Mouse (Mus musculus) MEL (cell line): Measurements from ENCODE around the gene Ror2. TPM values are rescaled to one million over a fixed set of nuclear protein-coding genes. Genes with fewer than 3 reads are reported as not detected.

Source experiments
- DNase-seq: peaks from one replicate; pipeline ENCODE4 v3.0.0; 2011; ENCODE audit warnings: low read depth, low spot score
- H3K27ac ChIP-seq: 2 replicates; pipeline ENCODE4 v1.5.1; 2012; ENCODE audit warnings: low read depth, mild to moderate bottlenecking, control low read depth, low read length, moderate library complexity; ENCODE audit not compliant: control insufficient read depth
- H3K27me3 ChIP-seq, 2 experiments: fragments of 150-350 bp in 1 of 2; sonication (generic) in 1 of 2; 2 replicates each; pipeline ENCODE4 v1.6.1; 2012; ENCODE audit warnings: low read length in 2 of 2, mild to moderate bottlenecking in 2 of 2, improper control_type of control experiment in 1 of 2, moderate library complexity in 1 of 2; ENCODE audit not compliant: insufficient read depth in 2 of 2, control insufficient read depth in 1 of 2
- H3K36me3 ChIP-seq, 2 experiments: 2 replicates each; pipeline ENCODE4 v1.6.1; 2012 to 2014; ENCODE audit warnings: low read length in 2 of 2, improper control_type of control experiment in 1 of 2, inconsistent platforms in 1 of 2, mild to moderate bottlenecking in 1 of 2; ENCODE audit not compliant: insufficient read depth in 2 of 2, control insufficient read depth in 1 of 2
- H3K4me1 ChIP-seq, 2 experiments: fragments of 150-350 bp in 1 of 2; sonication (generic) in 1 of 2; 2 replicates each; pipeline ENCODE4 v1.6.1; 2012; ENCODE audit warnings: low read length in 2 of 2, improper control_type of control experiment in 1 of 2, mild to moderate bottlenecking in 1 of 2; ENCODE audit not compliant: insufficient read depth in 2 of 2, control insufficient read depth in 1 of 2
- H3K4me3 ChIP-seq, 2 experiments: fragments of 150-350 bp in 1 of 2; sonication (generic) in 1 of 2; 2 replicates each; pipeline ENCODE4 v1.5.1; 2012; ENCODE audit warnings: low read depth in 2 of 2, low read length in 2 of 2, mild to moderate bottlenecking in 2 of 2, moderate library complexity in 2 of 2, control low read depth in 1 of 2, improper control_type of control experiment in 1 of 2; ENCODE audit not compliant: control insufficient read depth in 1 of 2, insufficient read depth in 1 of 2
- H3K79me2 ChIP-seq: 2 replicates; pipeline ENCODE4 v1.6.1; 2012; ENCODE audit warnings: mild to moderate bottlenecking, low read length, moderate library complexity; ENCODE audit not compliant: control insufficient read depth, poor library complexity, insufficient read depth
- H3K9ac ChIP-seq: 2 replicates; pipeline ENCODE4 v1.6.1; 2012; ENCODE audit warnings: low read depth, mild to moderate bottlenecking, control low read depth, low read length, moderate library complexity; ENCODE audit not compliant: control insufficient read depth, poor library complexity, severe bottlenecking
- H3K9me3 ChIP-seq: fragments of 150-350 bp; sonication (generic); replicated peaks from 2 replicates; pipeline ENCODE4 v1.6.1; 2012; ENCODE audit warnings: mild to moderate bottlenecking, low read length, improper control_type of control experiment, moderate library complexity; ENCODE audit not compliant: insufficient read depth
- CHD1 ChIP-seq: IDR thresholded peaks from 2 replicates; pipeline ENCODE4 v1.6.1; 2012; ENCODE audit warnings: low read depth, mild to moderate bottlenecking, inconsistent platforms, low read length, improper control_type of control experiment
- CTCF ChIP-seq, 3 experiments: IDR thresholded peaks in 2 of 3; conservative IDR thresholded peaks in 1 of 3; 2 replicates each; pipeline ENCODE4 v1.5.1; 2011 to 2012; ENCODE audit warnings: low read length in 3 of 3, low read depth in 2 of 3, mild to moderate bottlenecking in 2 of 3, improper control_type of control experiment in 1 of 3, inconsistent platforms in 1 of 3, mixed read lengths in 1 of 3, moderate library complexity in 1 of 3; ENCODE audit not compliant: control insufficient read depth in 1 of 3, insufficient read depth in 1 of 3, poor library complexity in 1 of 3, severe bottlenecking in 1 of 3
- EP300 ChIP-seq, 2 experiments: IDR thresholded peaks; 2 replicates each; pipeline ENCODE4 v1.6.1; 2011; ENCODE audit warnings: improper control_type of control experiment in 2 of 2, low read length in 2 of 2, low read depth in 1 of 2, mild to moderate bottlenecking in 1 of 2
- GABPA ChIP-seq: IDR thresholded peaks from 2 replicates; pipeline ENCODE4 v1.6.1; 2012; ENCODE audit warnings: low read depth, mild to moderate bottlenecking, inconsistent platforms, low read length, improper control_type of control experiment, moderate library complexity
- GATA1 ChIP-seq: IDR thresholded peaks from 2 replicates; pipeline ENCODE4 v1.6.1; 2011; ENCODE audit warnings: low read depth, low read length, improper control_type of control experiment
- HCFC1 ChIP-seq: IDR thresholded peaks from 2 replicates; pipeline ENCODE4 v1.6.1; 2012; ENCODE audit warnings: low read depth, mild to moderate bottlenecking, inconsistent platforms, low read length, improper control_type of control experiment, moderate library complexity
- MAX ChIP-seq: IDR thresholded peaks from 2 replicates; pipeline ENCODE4 v1.6.1; 2011; ENCODE audit warnings: low read length, improper control_type of control experiment
- MAZ ChIP-seq: IDR thresholded peaks from 2 replicates; pipeline ENCODE4 v1.6.1; 2012; ENCODE audit warnings: low read depth, mild to moderate bottlenecking, inconsistent platforms, low read length, improper control_type of control experiment
- MEF2A ChIP-seq: IDR thresholded peaks from 2 replicates; pipeline ENCODE4 v1.6.1; 2014; ENCODE audit warnings: low read depth, mild to moderate bottlenecking, inconsistent platforms, low read length, improper control_type of control experiment; ENCODE audit not compliant: poor library complexity, insufficient replicate concordance, severe bottlenecking; ENCODE audit errors: extremely low read depth
- MXI1 ChIP-seq: IDR thresholded peaks from 2 replicates; pipeline ENCODE4 v1.6.1; 2011; ENCODE audit warnings: mild to moderate bottlenecking, low read depth, low read length, improper control_type of control experiment
- MYB ChIP-seq: IDR thresholded peaks from 2 replicates; pipeline ENCODE4 v1.6.1; 2011; ENCODE audit warnings: mild to moderate bottlenecking, low read depth, low read length, improper control_type of control experiment
- MYC ChIP-seq: IDR thresholded peaks from 2 replicates; pipeline ENCODE4 v1.6.1; 2011; ENCODE audit warnings: low read depth, mild to moderate bottlenecking, low read length, improper control_type of control experiment, moderate library complexity
- POLR2A ChIP-seq, 2 experiments: IDR thresholded peaks; 2 replicates each; pipeline ENCODE4 v1.6.1; 2011 to 2012; ENCODE audit warnings: low read length in 2 of 2, mild to moderate bottlenecking in 2 of 2, control low read depth in 1 of 2, improper control_type of control experiment in 1 of 2, low read depth in 1 of 2, moderate library complexity in 1 of 2; ENCODE audit not compliant: control insufficient read depth in 1 of 2, insufficient read depth in 1 of 2, poor library complexity in 1 of 2
- POLR2AphosphoS2 ChIP-seq: IDR thresholded peaks from 2 replicates; pipeline ENCODE4 v1.6.1; 2011; ENCODE audit warnings: low read length, improper control_type of control experiment
- POLR2AphosphoS5 ChIP-seq: IDR thresholded peaks from 2 replicates; pipeline ENCODE4 v1.6.1; 2012; ENCODE audit warnings: low read depth, borderline replicate concordance, mild to moderate bottlenecking, inconsistent platforms, low read length, moderate library complexity, mixed read lengths
- RAD21 ChIP-seq: IDR thresholded peaks from 2 replicates; pipeline ENCODE4 v1.6.1; 2011; ENCODE audit warnings: mild to moderate bottlenecking, low read depth, low read length, improper control_type of control experiment
- SIN3A ChIP-seq: IDR thresholded peaks from 2 replicates; pipeline ENCODE4 v1.6.1; 2012; ENCODE audit warnings: low read length, improper control_type of control experiment, inconsistent platforms
- SMC3 ChIP-seq: IDR thresholded peaks from 2 replicates; pipeline ENCODE4 v1.6.1; 2011; ENCODE audit warnings: low read depth, low read length, improper control_type of control experiment
- TAL1 ChIP-seq: IDR thresholded peaks from 2 replicates; pipeline ENCODE4 v1.6.1; 2012; ENCODE audit warnings: mild to moderate bottlenecking, inconsistent platforms, low read length, moderate library complexity, mixed read lengths
- TBP ChIP-seq: IDR thresholded peaks from 2 replicates; pipeline ENCODE4 v1.8.0; 2011; ENCODE audit warnings: low read depth, low read length, improper control_type of control experiment
- TCF12 ChIP-seq: IDR thresholded peaks from 2 replicates; pipeline ENCODE4 v1.6.1; 2014; ENCODE audit warnings: low read depth, mild to moderate bottlenecking, inconsistent platforms, low read length, improper control_type of control experiment, moderate library complexity
- ZC3H11A ChIP-seq: IDR thresholded peaks from 2 replicates; pipeline ENCODE4 v1.6.1; 2012; ENCODE audit warnings: low read depth, mild to moderate bottlenecking, inconsistent platforms, low read length, improper control_type of control experiment
- ZKSCAN1 ChIP-seq: IDR thresholded peaks from 2 replicates; pipeline ENCODE4 v1.6.1; 2012; ENCODE audit warnings: low read depth, mild to moderate bottlenecking, inconsistent platforms, low read length, improper control_type of control experiment, moderate library complexity
- ZNF384 ChIP-seq: IDR thresholded peaks from 2 replicates; pipeline ENCODE4 v1.6.1; 2012; ENCODE audit warnings: low read depth, mild to moderate bottlenecking, inconsistent platforms, low read length, improper control_type of control experiment
- polyA plus RNA-seq, 2 experiments: library from polyadenylated mRNA; stranded (reverse) in 1 of 2; unstranded in 1 of 2; fragments of >175 nt in 1 of 2; fragments of >200 nt in 1 of 2; gene quantifications; 2 replicates each; pipeline versions ENCODE4 v1.2.1 to v1.2.4; 2012; ENCODE audit warnings: low replicate concordance in 2 of 2, low read depth in 1 of 2; ENCODE audit not compliant: insufficient read length in 2 of 2, insufficient read depth in 1 of 2, missing spikeins in 1 of 2
- total RNA-seq: library from RNA; depleted of rRNA; stranded (reverse); fragments of 300-350 nt; gene quantifications from 2 replicates; pipeline ENCODE4 v1.2.3, GENCODE M21; 2012

Ror2 gene
- total and polyA plus RNA-seq, 3 experiments = not detected

DNA sequence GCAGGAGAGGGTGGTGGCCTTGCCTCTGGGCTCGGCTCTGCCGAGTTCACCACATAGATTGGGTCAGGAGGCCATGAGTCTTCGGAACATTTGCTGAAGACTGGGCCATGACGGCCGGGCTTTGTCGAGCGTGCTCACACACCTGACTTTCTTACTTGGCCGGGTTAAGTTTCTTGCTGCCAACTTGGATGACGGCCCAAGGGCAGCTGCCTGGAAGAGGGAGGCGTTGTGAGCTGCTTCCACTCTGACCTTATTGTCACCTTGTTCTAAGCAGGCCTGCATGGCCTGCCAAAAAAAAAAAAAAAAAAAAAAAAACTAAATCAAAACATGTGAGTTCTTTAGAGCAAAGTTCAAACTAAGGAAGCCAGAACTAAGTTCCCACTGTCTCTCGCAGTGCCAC lies 218.0 kb downstream of the Ror2 start:
- no peaks in the 10 kb centered on the region for H3K36me3 ChIP-seq
- no peaks in the 10 kb centered on the region for H3K9me3 ChIP-seq
- H3K27ac ChIP-seq = no peak overlapping the region
- TF ChIP-seq TBP (no peak), TCF12 (no peak), GATA1 (no peak), ZC3H11A (no peak), ZKSCAN1 (no peak), MEF2A (no peak), GABPA (no peak), SIN3A (no peak), SMC3 (no peak), MAX (no peak), POLR2A (IDR thresholded peaks at IDR 0.05; ENCODE audit: control insufficient read depth in 1 of 2, insufficient read depth in 1 of 2, low read depth in 1 of 2, low read length in 2 of 2, poor library complexity in 1 of 2) (no peak), CHD1 (no peak), MAZ (no peak)
- H3K79me2 ChIP-seq = no peaks in the 10 kb centered on the region
- no peak for DNase-seq
- H3K27me3 ChIP-seq = no peaks in the 10 kb centered on the region
- no peak overlapping the region for H3K9ac ChIP-seq
- no peak overlapping the region for H3K4me3 ChIP-seq
- no peaks in the 10 kb centered on the region for H3K4me1 ChIP-seq

DNA sequence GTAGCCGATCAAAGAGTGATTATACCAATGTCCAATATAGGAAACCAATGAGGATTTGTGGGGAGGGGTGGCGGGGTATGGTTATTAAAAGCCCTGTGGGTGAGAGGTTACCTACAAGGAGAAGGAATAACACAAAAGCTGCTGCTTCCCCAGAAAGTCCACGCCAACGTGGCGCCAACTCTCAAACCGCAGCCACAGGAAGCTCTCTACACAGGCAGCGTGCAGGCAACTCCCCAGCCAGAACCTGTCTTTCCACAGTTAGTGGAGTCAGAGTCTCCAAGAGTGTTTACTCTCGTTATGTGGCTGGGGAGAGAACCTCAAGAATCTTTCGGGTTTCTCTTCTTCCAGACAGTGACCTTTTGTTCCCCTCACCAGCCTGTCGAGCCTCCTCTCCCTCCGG lies 220.8 kb downstream of the Ror2 start:
- DNase-seq = no peak
- H3K79me2 ChIP-seq = no peaks in the 10 kb centered on the region
- H3K27me3 ChIP-seq = no peaks in the 10 kb centered on the region
- no peak overlapping the region for H3K9ac ChIP-seq
- TF ChIP-seq POLR2AphosphoS5 (no peak), EP300 (IDR thresholded peaks at IDR 0.05; ENCODE audit: low read depth in 1 of 2, low read length in 2 of 2) (no peak), TAL1 (no peak), POLR2AphosphoS2 (no peak), ZNF384 (no peak), MAX (no peak), CTCF (IDR thresholded peaks at IDR 0.05 in 2 of 3, conservative IDR thresholded peaks at IDR 0.05 in 1 of 3; ENCODE audit: control insufficient read depth in 1 of 3, insufficient read depth in 1 of 3, low read depth in 2 of 3, low read length in 3 of 3, poor library complexity in 1 of 3, severe bottlenecking in 1 of 3) (no peak), MYC (no peak), MXI1 (no peak), CHD1 (no peak), ZC3H11A (no peak), HCFC1 (no peak), TBP (no peak), RAD21 (no peak), MYB (no peak)
- no peaks in the 10 kb centered on the region for H3K9me3 ChIP-seq
- H3K4me1 ChIP-seq = no peaks in the 10 kb centered on the region
- H3K36me3 ChIP-seq = no peaks in the 10 kb centered on the region
- H3K4me3 ChIP-seq = no peak overlapping the region
- no peak overlapping the region for H3K27ac ChIP-seq
